Mouse (Mus musculus): ENCODE data around the gene Gm42906.
A peak's percentile ranks its signal among the peaks of the same experiment; 100 is the strongest.

DNA sequence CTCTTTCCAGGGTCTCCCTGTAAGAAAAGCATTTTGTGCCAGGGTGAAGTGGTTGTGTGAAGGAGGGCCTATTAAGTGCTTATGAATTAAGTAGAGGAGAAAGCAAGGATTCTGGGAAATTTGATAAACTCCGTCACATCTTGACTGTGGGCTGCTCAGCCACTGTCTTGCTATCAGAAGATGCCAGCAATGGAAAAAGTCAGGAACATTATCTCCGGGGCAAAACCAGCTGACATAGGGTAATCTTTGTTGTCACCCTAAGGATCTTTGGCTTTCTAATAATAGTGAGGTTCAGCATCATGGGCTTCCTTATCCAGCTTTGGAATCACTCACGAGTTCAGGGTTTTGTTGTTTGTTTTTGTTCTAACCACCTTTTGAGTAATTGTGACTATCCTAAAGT lies 14.3 kb downstream of the Gm42906 start:
- TF ChIP-seq CTCF (IDR thresholded peaks at IDR 0.05; ENCODE audit: low read depth) (no peak), EP300 (IDR thresholded peaks at IDR 0.05; ENCODE audit: low read depth) (peak; percentile 81)

All from liver, postnatal 0 days (tissue).